Mouse (Mus musculus) inflammation-experienced regulatory T-cells, adult 6 months (primary cell): ENCODE data around the gene Kank4. TPM values are rescaled to one million over a fixed set of nuclear protein-coding genes. Genes with fewer than 3 reads are reported as not detected.

Experiments used
- polyA plus RNA-seq, 3 experiments: library from polyadenylated mRNA; unstranded; fragments of 100-300 nt; shearing (Covaris generic); gene quantifications; one replicate each; pipeline ENCODE4 v1.2.1; 2017

Kank4 gene
- polyA plus RNA-seq, 3 experiments from 2014 or later = not detected

Other genes starting within 250 kb of the Kank4 start
- gene L1td1, start 90.8 kb downstream of the Kank4 start, polyA plus RNA-seq = not detected
- gene I0C0044D17Rik, start 6.3 kb upstream of the Kank4 start, polyA plus RNA-seq = not detected
- 10 to 100 TPM; 13.8 to 23.4 (median 17.3) TPM for gene Usp1, start 106.3 kb upstream of the Kank4 start, polyA plus RNA-seq
- not detected for gene Angptl3, start 213.4 kb upstream of the Kank4 start, polyA plus RNA-seq